Mouse (Mus musculus): ENCODE data around the gene Acta1. TPM values are rescaled to one million over a fixed set of nuclear protein-coding genes. Genes with fewer than 3 reads are reported as not detected.

Gene Acta1
- polyA plus RNA-seq, 1 experiment: not detected

GRCm38 (mm10) chr8:123857361-123857760 is 37.2 kb downstream of the Acta1 start:
- 28% methylated on average over 3 of the region's 3 CpGs for WGBS
- peak overlapping the region; percentile 81 for H3K4me3 ChIP-seq (ENCODE audit: insufficient read depth, low read depth, low read length)
- H3K4me1 ChIP-seq (ENCODE audit: control insufficient read depth, insufficient read depth, low read length): peaks cover 8% of the 10 kb centered on the region
- H3K27ac ChIP-seq (ENCODE audit: insufficient read depth, low read depth, low read length): peak overlapping the region; percentile 75
- TF ChIP-seq POLR2A (IDR thresholded peaks at IDR 0.05; ENCODE audit: insufficient read depth, low read depth, low read length) (no peak), CTCF (IDR thresholded peaks at IDR 0.05; ENCODE audit: insufficient read depth, low read depth, low read length) (no peak)

DNA sequence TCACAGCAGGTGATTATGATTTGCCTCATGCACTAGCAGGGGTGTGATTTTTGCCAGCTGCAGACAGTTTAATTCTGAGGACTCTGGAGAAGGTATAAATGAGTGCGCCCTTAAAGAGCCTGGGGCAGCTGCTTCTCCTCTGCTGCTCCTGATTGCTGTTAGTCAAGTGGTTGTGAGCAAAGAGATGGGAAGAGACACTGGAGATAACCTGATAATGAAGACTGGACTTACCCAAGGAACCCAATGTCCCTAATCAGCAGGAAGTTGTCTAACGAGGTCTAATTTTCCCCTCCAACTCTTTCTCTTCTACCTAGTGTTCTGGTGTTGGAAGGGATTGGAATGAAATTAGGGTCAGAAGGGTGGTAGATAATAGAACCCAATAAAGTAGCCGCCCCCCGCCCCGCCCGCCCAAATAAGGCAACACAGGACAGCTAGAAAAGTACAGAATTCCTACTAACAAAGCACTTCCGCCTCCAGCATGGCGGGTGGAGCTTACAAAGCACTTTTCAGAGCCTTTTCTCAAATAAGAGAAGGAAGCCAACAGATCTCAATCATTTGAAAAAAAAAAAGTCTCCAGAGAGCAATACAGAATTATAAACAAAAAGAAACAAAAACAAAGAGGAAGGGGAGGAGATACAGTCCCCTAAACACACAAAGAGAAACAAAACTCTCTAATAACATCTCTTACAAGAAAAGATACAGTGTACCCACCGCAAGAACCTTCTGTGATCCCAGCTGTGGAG is 39.6 kb downstream of the Acta1 start:
- H3K4me1 ChIP-seq (ENCODE audit: control insufficient read depth, insufficient read depth, low read length): peaks cover 18% of the 10 kb centered on the region
- H3K27ac ChIP-seq (ENCODE audit: insufficient read depth, low read depth, low read length): no peak overlapping the region
- TF ChIP-seq POLR2A (IDR thresholded peaks at IDR 0.05; ENCODE audit: insufficient read depth, low read depth, low read length): no peak
- no peak for TF ChIP-seq CTCF (IDR thresholded peaks at IDR 0.05; ENCODE audit: insufficient read depth, low read depth, low read length)
- no peak overlapping the region for H3K4me3 ChIP-seq (ENCODE audit: insufficient read depth, low read depth, low read length)
- 62% methylated on average over 9 of the region's 9 CpGs for WGBS

DNA sequence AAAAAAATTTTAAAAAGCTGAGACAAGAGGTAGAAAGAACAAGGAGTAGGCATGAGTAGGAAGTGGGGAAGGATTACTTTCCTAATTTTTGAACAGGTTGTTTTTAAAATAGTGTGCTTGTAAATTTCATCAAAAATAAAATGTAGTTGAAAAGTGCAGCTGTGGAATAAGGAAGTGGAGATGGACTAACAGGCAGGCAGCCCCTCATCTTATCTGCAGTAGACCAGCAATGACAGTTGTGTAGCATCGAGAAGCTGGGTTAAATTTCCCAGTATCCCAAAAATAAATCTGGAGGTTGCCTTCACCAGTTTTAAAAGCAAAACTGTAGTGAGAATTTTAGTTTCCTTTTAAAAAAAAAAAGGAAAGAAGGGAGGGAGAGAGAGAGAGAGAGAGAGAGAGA is 40.3 kb downstream of the Acta1 start:
- no peak for TF ChIP-seq POLR2A (IDR thresholded peaks at IDR 0.05; ENCODE audit: insufficient read depth, low read depth, low read length)
- TF ChIP-seq CTCF (IDR thresholded peaks at IDR 0.05; ENCODE audit: insufficient read depth, low read depth, low read length): no peak
- 39% methylated on average over 1 of the region's 1 CpGs for WGBS
- no peak overlapping the region for H3K27ac ChIP-seq (ENCODE audit: insufficient read depth, low read depth, low read length)
- H3K4me1 ChIP-seq (ENCODE audit: control insufficient read depth, insufficient read depth, low read length): peaks cover 22% of the 10 kb centered on the region
- no peak overlapping the region for H3K4me3 ChIP-seq (ENCODE audit: insufficient read depth, low read depth, low read length)

DNA sequence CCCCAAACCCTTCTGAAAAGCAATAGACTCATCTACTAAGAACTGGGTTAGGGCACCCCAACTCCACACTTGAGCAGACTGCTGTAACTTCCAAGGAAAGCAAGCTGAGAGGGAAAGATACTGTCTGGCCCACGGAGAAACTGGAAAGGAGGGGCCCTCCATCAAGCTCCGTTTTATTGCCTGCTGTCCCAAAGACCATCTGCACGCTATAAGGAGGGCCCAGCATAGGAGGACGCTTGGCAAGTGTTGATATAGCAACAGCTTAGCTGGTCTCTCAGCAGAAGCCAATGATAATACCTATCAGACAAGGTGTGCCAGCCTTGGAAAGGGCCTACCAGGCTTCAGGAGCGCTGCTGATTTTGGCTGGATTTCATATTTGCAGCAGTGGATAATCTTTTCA is 43.0 kb downstream of the Acta1 start:
- Histone ChIP-seq H3K4me3 (ENCODE audit: insufficient read depth, low read depth, low read length) (no peak overlapping the region), H3K27ac (ENCODE audit: insufficient read depth, low read depth, low read length) (no peak overlapping the region), H3K4me1 (ENCODE audit: control insufficient read depth, insufficient read depth, low read length) (peaks cover 41% of the 10 kb centered on the region)
- TF ChIP-seq POLR2A (IDR thresholded peaks at IDR 0.05; ENCODE audit: insufficient read depth, low read depth, low read length) (no peak), CTCF (IDR thresholded peaks at IDR 0.05; ENCODE audit: insufficient read depth, low read depth, low read length) (no peak)
- WGBS: 46% methylated on average over 5 of the region's 5 CpGs

GRCm38 (mm10) chr8:123849352-123849751 is 45.2 kb downstream of the Acta1 start:
- peak overlapping the region; percentile 85 for H3K27ac ChIP-seq (ENCODE audit: insufficient read depth, low read depth, low read length)
- no peak overlapping the region for H3K4me3 ChIP-seq (ENCODE audit: insufficient read depth, low read depth, low read length)
- H3K4me1 ChIP-seq (ENCODE audit: control insufficient read depth, insufficient read depth, low read length): peaks cover 49% of the 10 kb centered on the region
- WGBS: 50% methylated on average over 4 of the region's 4 CpGs
- no peak for TF ChIP-seq POLR2A (IDR thresholded peaks at IDR 0.05; ENCODE audit: insufficient read depth, low read depth, low read length)
- TF ChIP-seq CTCF (IDR thresholded peaks at IDR 0.05; ENCODE audit: insufficient read depth, low read depth, low read length): no peak

- Histone ChIP-seq H3K4me3 (ENCODE audit: insufficient read depth, low read depth, low read length) (no peak overlapping the region), H3K27ac (ENCODE audit: insufficient read depth, low read depth, low read length) (peak overlapping the region; percentile 93), H3K4me1 (ENCODE audit: control insufficient read depth, insufficient read depth, low read length) (peaks cover 47% of the 10 kb centered on the region)
- WGBS: 29% methylated on average over 3 of the region's 3 CpGs
- TF ChIP-seq POLR2A (IDR thresholded peaks at IDR 0.05; ENCODE audit: insufficient read depth, low read depth, low read length): no peak
- TF ChIP-seq CTCF (IDR thresholded peaks at IDR 0.05; ENCODE audit: insufficient read depth, low read depth, low read length): no peak
These were observed 47.0 kb downstream of the Acta1 start for GRCm38 (mm10) chr8:123847546-123847945.

DNA sequence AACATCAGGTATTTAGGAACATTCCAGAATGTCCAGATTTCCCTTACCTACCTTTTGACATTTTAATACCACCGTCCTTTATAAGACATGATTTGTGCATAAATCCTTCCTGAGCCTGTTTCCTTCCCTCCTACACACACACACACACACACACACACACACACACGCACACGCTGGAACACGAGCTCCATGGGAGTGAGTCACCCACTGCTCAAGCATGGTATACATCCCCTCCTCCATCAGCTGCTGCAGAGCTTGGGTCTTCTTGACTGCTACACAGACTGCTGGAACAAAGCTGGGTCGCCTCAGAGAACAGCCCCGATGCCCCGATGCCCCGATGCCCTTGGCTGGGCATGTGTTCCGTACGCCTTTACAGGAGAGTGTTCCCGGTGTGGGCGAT is 48.0 kb downstream of the Acta1 start:
- H3K27ac ChIP-seq (ENCODE audit: insufficient read depth, low read depth, low read length): peak overlapping the region; percentile 93
- TF ChIP-seq POLR2A (IDR thresholded peaks at IDR 0.05; ENCODE audit: insufficient read depth, low read depth, low read length) (no peak), CTCF (IDR thresholded peaks at IDR 0.05; ENCODE audit: insufficient read depth, low read depth, low read length) (no peak)
- peaks cover 51% of the 10 kb centered on the region for H3K4me1 ChIP-seq (ENCODE audit: control insufficient read depth, insufficient read depth, low read length)
- H3K4me3 ChIP-seq (ENCODE audit: insufficient read depth, low read depth, low read length): peak overlapping the region; percentile 28
- 45% methylated on average over 12 of the region's 12 CpGs for WGBS

GRCm38 (mm10) chr8:123845991-123846390 is 48.6 kb downstream of the Acta1 start:
- H3K27ac ChIP-seq (ENCODE audit: insufficient read depth, low read depth, low read length): peak overlapping the region; percentile 93
- peak overlapping the region; percentile 37 for H3K4me3 ChIP-seq (ENCODE audit: insufficient read depth, low read depth, low read length)
- WGBS: 55% methylated on average over 10 of the region's 10 CpGs
- H3K4me1 ChIP-seq (ENCODE audit: control insufficient read depth, insufficient read depth, low read length): peaks cover 51% of the 10 kb centered on the region
- no peak for TF ChIP-seq CTCF (IDR thresholded peaks at IDR 0.05; ENCODE audit: insufficient read depth, low read depth, low read length)
- no peak for TF ChIP-seq POLR2A (IDR thresholded peaks at IDR 0.05; ENCODE audit: insufficient read depth, low read depth, low read length)

- H3K27ac ChIP-seq (ENCODE audit: insufficient read depth, low read depth, low read length): no peak overlapping the region
- H3K4me3 ChIP-seq (ENCODE audit: insufficient read depth, low read depth, low read length): no peak overlapping the region
- WGBS: 82% methylated on average over 13 of the region's 13 CpGs
- TF ChIP-seq CTCF (IDR thresholded peaks at IDR 0.05; ENCODE audit: insufficient read depth, low read depth, low read length) (no peak), POLR2A (IDR thresholded peaks at IDR 0.05; ENCODE audit: insufficient read depth, low read depth, low read length) (no peak)
- H3K4me1 ChIP-seq (ENCODE audit: control insufficient read depth, insufficient read depth, low read length): peaks cover 57% of the 10 kb centered on the region
These were observed 49.4 kb downstream of the Acta1 start for GRCm38 (mm10) chr8:123845114-123845513.
